Mouse (Mus musculus): ENCODE data around the gene Stard9. TPM values are rescaled to one million over a fixed set of nuclear protein-coding genes. Genes with fewer than 3 reads are reported as not detected.

The Stard9 gene
- polyA plus RNA-seq, 1 experiment from 2014 or later = 4.5 TPM

- Histone ChIP-seq H3K4me2 (replicated peaks; ENCODE audit: low read depth, low read length) (no peak overlapping the region), H3K36me3 (ENCODE audit: insufficient read depth, low read length) (no peaks in the 10 kb centered on the region), H3K4me1 (ENCODE audit: insufficient read depth, low read length) (no peaks in the 10 kb centered on the region), H3K9me3 (ENCODE audit: low read length) (no peaks in the 10 kb centered on the region), H3K9ac (replicated peaks; ENCODE audit: low read length) (no peak overlapping the region), H3K4me3 (ENCODE audit: low read length) (no peak overlapping the region), H3K27me3 (ENCODE audit: insufficient read depth, low read length) (no peaks in the 10 kb centered on the region), H3K27ac (ENCODE audit: low read length) (peak overlapping the region; percentile 60; the same call in 1 of the 2 replicates)
- ATAC-seq (ENCODE audit: low FRiP score, low TSS enrichment) = no peak
- WGBS = 77% methylated on average over 7 of the region's 7 CpGs
These were observed 23.5 kb downstream of the Stard9 start for GRCm38 (mm10) chr2:120652256-120652924.

DNA sequence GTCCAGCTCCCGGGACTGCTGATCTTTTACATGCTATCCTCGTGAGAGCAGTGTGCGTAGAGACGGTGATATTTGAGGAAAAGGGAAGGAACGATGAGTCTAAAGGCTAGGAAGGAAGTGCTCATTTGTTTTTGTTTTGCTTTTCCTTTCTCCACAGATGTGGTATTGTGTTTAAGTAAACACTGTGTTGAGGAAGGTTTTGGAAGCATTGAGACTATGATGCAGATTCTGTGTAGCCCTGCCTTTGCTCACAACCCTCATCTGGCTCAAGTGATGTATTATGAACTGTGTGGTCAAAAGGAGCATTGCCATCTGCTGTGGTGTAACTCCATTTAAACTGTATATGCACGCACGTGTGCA lies 24.0 kb downstream of the Stard9 start:
- Histone ChIP-seq H3K27me3 (ENCODE audit: insufficient read depth, low read length) (no peaks in the 10 kb centered on the region), H3K4me1 (ENCODE audit: insufficient read depth, low read length) (no peaks in the 10 kb centered on the region), H3K9me3 (ENCODE audit: low read length) (no peaks in the 10 kb centered on the region), H3K9ac (replicated peaks; ENCODE audit: low read length) (no peak overlapping the region), H3K36me3 (ENCODE audit: insufficient read depth, low read length) (no peaks in the 10 kb centered on the region), H3K27ac (ENCODE audit: low read length) (peak overlapping the region; percentile 46; the same call in 1 of the 2 replicates), H3K4me2 (replicated peaks; ENCODE audit: low read depth, low read length) (no peak overlapping the region), H3K4me3 (ENCODE audit: low read length) (no peak overlapping the region)
- 80% methylated on average over 7 of the region's 7 CpGs for WGBS
- ATAC-seq (ENCODE audit: low FRiP score, low TSS enrichment) = no peak

DNA sequence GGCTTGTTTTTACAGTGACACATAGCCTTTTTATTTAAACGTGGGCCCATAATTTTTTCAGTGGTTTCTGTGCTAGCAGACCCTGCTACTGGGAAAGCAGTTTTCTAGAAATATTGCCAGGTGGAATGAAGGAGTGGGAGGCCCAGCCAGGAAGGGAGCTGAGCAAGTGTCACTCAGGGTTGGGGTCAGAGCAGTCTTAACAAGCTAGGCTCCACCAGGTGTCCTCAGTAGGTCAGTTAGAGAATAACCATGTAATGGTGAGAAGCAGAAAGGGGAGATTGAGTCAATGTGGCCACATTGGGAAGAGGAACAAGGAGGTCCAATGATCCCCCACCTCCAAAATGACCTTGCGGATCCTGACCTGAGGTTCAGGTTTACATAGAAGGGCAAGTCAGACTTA lies 25.8 kb downstream of the Stard9 start:
- Histone ChIP-seq H3K27me3 (ENCODE audit: insufficient read depth, low read length) (no peaks in the 10 kb centered on the region), H3K9me3 (ENCODE audit: low read length) (no peaks in the 10 kb centered on the region), H3K4me3 (ENCODE audit: low read length) (no peak overlapping the region), H3K27ac (ENCODE audit: low read length) (no peak overlapping the region), H3K9ac (replicated peaks; ENCODE audit: low read length) (no peak overlapping the region), H3K4me1 (ENCODE audit: insufficient read depth, low read length) (no peaks in the 10 kb centered on the region), H3K36me3 (ENCODE audit: insufficient read depth, low read length) (no peaks in the 10 kb centered on the region), H3K4me2 (replicated peaks; ENCODE audit: low read depth, low read length) (no peak overlapping the region)
- WGBS = 66% methylated on average over 2 of the region's 2 CpGs
- ATAC-seq (ENCODE audit: low FRiP score, low TSS enrichment) = no peak

GRCm38 (mm10) chr2:120655905-120656304 lies 27.0 kb downstream of the Stard9 start:
- H3K9me3 ChIP-seq (ENCODE audit: low read length) = no peaks in the 10 kb centered on the region
- H3K4me1 ChIP-seq (ENCODE audit: insufficient read depth, low read length) = no peaks in the 10 kb centered on the region
- H3K27me3 ChIP-seq (ENCODE audit: insufficient read depth, low read length) = no peaks in the 10 kb centered on the region
- H3K27ac ChIP-seq (ENCODE audit: low read length) = no peak overlapping the region
- no peak overlapping the region for H3K4me2 ChIP-seq (replicated peaks; ENCODE audit: low read depth, low read length)
- no peak for ATAC-seq (ENCODE audit: low FRiP score, low TSS enrichment)
- WGBS = 90% methylated on average over 5 of the region's 5 CpGs
- H3K9ac ChIP-seq (replicated peaks; ENCODE audit: low read length) = no peak overlapping the region
- no peaks in the 10 kb centered on the region for H3K36me3 ChIP-seq (ENCODE audit: insufficient read depth, low read length)
- H3K4me3 ChIP-seq (ENCODE audit: low read length) = no peak overlapping the region

GRCm38 (mm10) chr2:120656711-120657110 lies 27.8 kb downstream of the Stard9 start:
- no peak for ATAC-seq (ENCODE audit: low FRiP score, low TSS enrichment)
- H3K4me3 ChIP-seq (ENCODE audit: low read length) = no peak overlapping the region
- H3K9ac ChIP-seq (replicated peaks; ENCODE audit: low read length) = no peak overlapping the region
- no peaks in the 10 kb centered on the region for H3K4me1 ChIP-seq (ENCODE audit: insufficient read depth, low read length)
- H3K4me2 ChIP-seq (replicated peaks; ENCODE audit: low read depth, low read length) = no peak overlapping the region
- H3K27ac ChIP-seq (ENCODE audit: low read length) = no peak overlapping the region
- WGBS = 95% methylated on average over 2 of the region's 2 CpGs
- H3K9me3 ChIP-seq (ENCODE audit: low read length) = no peaks in the 10 kb centered on the region
- no peaks in the 10 kb centered on the region for H3K27me3 ChIP-seq (ENCODE audit: insufficient read depth, low read length)
- no peaks in the 10 kb centered on the region for H3K36me3 ChIP-seq (ENCODE audit: insufficient read depth, low read length)

GRCm38 (mm10) chr2:120658486-120658885 lies 29.6 kb downstream of the Stard9 start:
- H3K27ac ChIP-seq (ENCODE audit: low read length) = no peak overlapping the region
- no peaks in the 10 kb centered on the region for H3K9me3 ChIP-seq (ENCODE audit: low read length)
- H3K4me1 ChIP-seq (ENCODE audit: insufficient read depth, low read length) = peaks cover 1% of the 10 kb centered on the region; the same call in 1 of the 2 replicates
- H3K4me2 ChIP-seq (replicated peaks; ENCODE audit: low read depth, low read length) = no peak overlapping the region
- no peak overlapping the region for H3K4me3 ChIP-seq (ENCODE audit: low read length)
- no peaks in the 10 kb centered on the region for H3K36me3 ChIP-seq (ENCODE audit: insufficient read depth, low read length)
- ATAC-seq (ENCODE audit: low FRiP score, low TSS enrichment) = no peak
- no peaks in the 10 kb centered on the region for H3K27me3 ChIP-seq (ENCODE audit: insufficient read depth, low read length)
- H3K9ac ChIP-seq (replicated peaks; ENCODE audit: low read length) = no peak overlapping the region
- WGBS = 72% methylated on average over 5 of the region's 5 CpGs

DNA sequence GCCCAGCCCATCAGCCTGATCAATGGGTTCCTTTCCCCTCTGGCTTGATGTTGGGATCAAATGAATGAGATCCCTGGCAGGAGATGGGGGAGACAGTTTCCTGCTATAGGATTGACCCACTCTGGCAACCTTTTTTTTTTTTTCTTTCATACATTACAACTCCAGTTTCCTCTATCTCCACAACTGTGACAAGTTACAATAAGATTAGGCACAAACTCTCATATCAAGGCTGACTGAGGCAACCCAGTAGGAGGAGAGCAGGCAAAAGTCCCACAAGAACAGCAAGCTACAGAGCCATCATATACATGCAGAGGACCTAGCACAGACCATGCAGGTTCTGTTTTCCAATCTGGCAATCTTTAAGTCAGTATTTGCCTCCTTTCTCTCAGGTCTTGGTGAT lies 30.4 kb downstream of the Stard9 start:
- Histone ChIP-seq H3K4me2 (replicated peaks; ENCODE audit: low read depth, low read length) (no peak overlapping the region), H3K36me3 (ENCODE audit: insufficient read depth, low read length) (no peaks in the 10 kb centered on the region), H3K9me3 (ENCODE audit: low read length) (no peaks in the 10 kb centered on the region), H3K27me3 (ENCODE audit: insufficient read depth, low read length) (no peaks in the 10 kb centered on the region), H3K4me1 (ENCODE audit: insufficient read depth, low read length) (peaks cover 6% of the 10 kb centered on the region; the same call in 1 of the 2 replicates), H3K4me3 (ENCODE audit: low read length) (no peak overlapping the region), H3K9ac (replicated peaks; ENCODE audit: low read length) (no peak overlapping the region), H3K27ac (ENCODE audit: low read length) (no peak overlapping the region)
- no peak for ATAC-seq (ENCODE audit: low FRiP score, low TSS enrichment)

GRCm38 (mm10) chr2:120660486-120661078 lies 31.7 kb downstream of the Stard9 start:
- H3K36me3 ChIP-seq (ENCODE audit: insufficient read depth, low read length) = no peaks in the 10 kb centered on the region
- H3K27ac ChIP-seq (ENCODE audit: low read length) = no peak overlapping the region
- no peak for ATAC-seq (ENCODE audit: low FRiP score, low TSS enrichment)
- H3K27me3 ChIP-seq (ENCODE audit: insufficient read depth, low read length) = no peaks in the 10 kb centered on the region
- H3K4me1 ChIP-seq (ENCODE audit: insufficient read depth, low read length) = peaks cover 6% of the 10 kb centered on the region; the same call in 1 of the 2 replicates
- no peak overlapping the region for H3K4me3 ChIP-seq (ENCODE audit: low read length)
- no peak overlapping the region for H3K9ac ChIP-seq (replicated peaks; ENCODE audit: low read length)
- no peaks in the 10 kb centered on the region for H3K9me3 ChIP-seq (ENCODE audit: low read length)
- H3K4me2 ChIP-seq (replicated peaks; ENCODE audit: low read depth, low read length) = no peak overlapping the region
- 76% methylated on average over 5 of the region's 5 CpGs for WGBS

- Histone ChIP-seq H3K27ac (ENCODE audit: low read length) (no peak overlapping the region), H3K36me3 (ENCODE audit: insufficient read depth, low read length) (no peaks in the 10 kb centered on the region), H3K9ac (replicated peaks; ENCODE audit: low read length) (no peak overlapping the region), H3K27me3 (ENCODE audit: insufficient read depth, low read length) (no peaks in the 10 kb centered on the region), H3K4me3 (ENCODE audit: low read length) (no peak overlapping the region), H3K4me2 (replicated peaks; ENCODE audit: low read depth, low read length) (no peak overlapping the region), H3K4me1 (ENCODE audit: insufficient read depth, low read length) (peaks cover 6% of the 10 kb centered on the region; the same call in 1 of the 2 replicates), H3K9me3 (ENCODE audit: low read length) (no peaks in the 10 kb centered on the region)
- no peak for ATAC-seq (ENCODE audit: low FRiP score, low TSS enrichment)
These were observed 33.8 kb downstream of the Stard9 start for GRCm38 (mm10) chr2:120662766-120663165.

- H3K4me3 ChIP-seq (ENCODE audit: low read length) = no peak overlapping the region
- H3K27ac ChIP-seq (ENCODE audit: low read length) = no peak overlapping the region; the same call in 1 of the 2 replicates
- H3K9me3 ChIP-seq (ENCODE audit: low read length) = no peaks in the 10 kb centered on the region
- no peaks in the 10 kb centered on the region for H3K27me3 ChIP-seq (ENCODE audit: insufficient read depth, low read length)
- no peak for ATAC-seq (ENCODE audit: low FRiP score, low TSS enrichment)
- 0 out of 2 replicates have a peak, but pooled peaks cover 3% of the 10 kb centered on the region for H3K36me3 ChIP-seq (ENCODE audit: insufficient read depth, low read length)
- no peak overlapping the region for H3K4me2 ChIP-seq (replicated peaks; ENCODE audit: low read depth, low read length)
- no peak overlapping the region for H3K9ac ChIP-seq (replicated peaks; ENCODE audit: low read length)
- peaks cover 6% of the 10 kb centered on the region; the same call in 1 of the 2 replicates for H3K4me1 ChIP-seq (ENCODE audit: insufficient read depth, low read length)
- WGBS = 47% methylated on average over 3 of the region's 3 CpGs
These were observed 34.7 kb downstream of the Stard9 start for GRCm38 (mm10) chr2:120663491-120664154.

Measured in kidney, embryonic 16.5 days (tissue).